Mouse (Mus musculus): ENCODE measurements around the gene B3gat3.

Gene B3gat3

DNA sequence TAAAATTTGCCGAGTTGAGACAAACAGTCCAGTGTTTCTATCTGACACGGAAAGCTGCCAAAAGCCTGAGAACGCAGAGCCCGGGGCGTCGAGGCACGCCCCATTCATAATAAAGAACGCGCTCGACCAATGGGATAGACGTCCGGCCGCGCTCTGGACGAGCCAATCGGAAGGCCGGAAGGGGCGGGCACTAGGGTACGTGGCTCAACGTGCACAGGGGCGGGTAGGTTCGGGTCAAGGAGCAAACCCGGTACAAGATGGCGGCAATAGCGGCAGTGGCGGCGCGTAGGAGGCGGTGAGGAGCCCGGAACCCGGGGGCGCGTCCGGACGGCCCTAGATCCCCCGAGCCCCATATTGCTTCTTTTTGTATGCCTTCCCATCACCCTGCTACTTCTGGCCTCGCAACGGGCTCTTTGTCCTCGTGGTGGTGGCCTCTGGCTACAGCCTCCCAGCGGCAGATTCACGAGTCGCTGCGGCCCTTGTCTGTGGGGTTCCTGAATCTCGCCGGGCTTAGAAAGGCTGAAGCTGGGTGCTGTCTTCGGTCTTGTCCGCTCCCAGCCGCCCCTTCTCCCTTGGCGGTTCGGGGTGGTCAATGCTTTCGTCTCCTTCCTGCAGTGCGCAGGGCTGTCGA, 22.2 kb upstream of the B3gat3 start, which contains the start of gene Ganab:
TSS of gene Ganab (plus strand) at position 207 of the 631 bp plus-strand sequence.
- peak; percentile 96 for DNase-seq (ENCODE audit: low spot score)

DNA sequence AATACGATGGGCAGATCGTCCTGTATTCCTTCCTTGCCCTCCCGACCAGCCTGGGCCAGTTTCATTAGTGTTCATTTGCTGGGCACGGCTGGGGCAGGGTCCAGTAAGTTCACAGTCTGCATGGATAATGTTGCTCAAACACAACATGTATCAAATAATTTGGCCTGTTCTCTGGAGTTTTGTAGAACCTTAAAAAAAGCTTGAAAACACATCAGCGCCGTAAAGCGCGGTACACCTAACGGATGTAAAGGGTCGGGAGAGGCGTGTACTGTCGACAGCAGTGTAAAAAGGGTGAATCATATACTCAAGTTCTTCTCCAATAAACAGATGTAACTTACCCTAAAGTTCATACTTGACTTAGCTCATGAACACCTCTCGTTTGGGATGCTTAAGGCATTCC, 21.6 kb upstream of the B3gat3 start:
- no peak for DNase-seq (ENCODE audit: low spot score)

DNA sequence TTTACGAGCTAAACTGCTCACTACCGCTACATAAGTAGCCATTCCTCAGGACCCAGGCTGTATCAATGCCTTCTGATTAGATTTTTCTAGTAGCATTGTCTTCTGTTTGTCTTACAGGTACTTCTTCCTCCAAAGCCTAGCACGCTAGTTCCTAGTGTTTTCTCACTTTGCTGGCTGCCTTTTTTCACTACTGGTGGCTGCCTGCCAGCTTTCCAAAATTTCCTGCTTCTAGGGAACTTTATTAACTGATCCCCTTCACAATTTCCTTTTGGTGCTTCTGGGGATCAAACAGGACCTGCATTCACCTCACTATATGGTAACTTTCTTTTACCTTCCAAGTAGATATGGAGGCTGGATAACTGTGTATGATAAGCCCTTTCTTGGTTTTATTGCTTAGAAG, 21.1 kb upstream of the B3gat3 start:
- no peak for DNase-seq (ENCODE audit: low spot score)

DNA sequence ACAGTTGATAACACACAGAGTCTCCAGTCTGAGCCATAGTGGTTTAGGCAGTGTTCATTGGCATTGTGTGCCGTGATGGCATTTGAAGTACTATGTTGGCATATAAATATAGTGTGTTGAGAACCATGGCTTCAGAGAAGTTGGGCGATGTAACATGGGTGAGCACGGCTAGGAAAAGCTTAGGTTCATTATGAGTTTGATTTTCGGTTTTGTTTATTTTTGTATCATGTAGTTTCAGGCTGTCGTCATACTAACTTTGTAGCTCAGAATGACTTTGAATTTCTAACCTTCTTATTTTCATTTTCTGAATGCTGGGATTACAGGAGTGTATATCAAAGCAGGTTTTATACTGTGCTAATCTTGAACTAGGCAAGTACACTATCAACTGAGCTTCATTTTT, 16.8 kb upstream of the B3gat3 start:
- DNase-seq (ENCODE audit: low spot score), result no peak

DNA sequence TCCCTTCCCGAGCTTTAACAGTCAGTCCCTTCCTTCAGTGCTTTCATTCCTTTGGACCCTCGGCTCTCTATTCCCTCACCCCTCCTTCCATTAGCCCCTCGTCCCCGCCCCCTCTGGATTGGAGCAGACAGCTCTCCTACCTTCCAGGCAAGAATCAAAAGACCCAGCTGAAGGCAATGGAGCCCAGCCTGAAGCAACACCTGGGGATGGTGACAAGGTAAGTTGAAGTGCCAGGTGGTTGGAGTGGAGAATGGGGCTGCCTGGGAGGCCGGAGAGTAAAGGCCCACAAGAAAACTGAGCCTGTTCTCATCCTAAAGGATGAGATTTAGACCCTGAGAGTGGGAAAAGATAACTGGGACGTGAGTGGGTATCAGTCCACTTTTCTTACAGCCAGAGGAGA, 11.6 kb upstream of the B3gat3 start:
- DNase-seq (ENCODE audit: low spot score), result no peak

DNA sequence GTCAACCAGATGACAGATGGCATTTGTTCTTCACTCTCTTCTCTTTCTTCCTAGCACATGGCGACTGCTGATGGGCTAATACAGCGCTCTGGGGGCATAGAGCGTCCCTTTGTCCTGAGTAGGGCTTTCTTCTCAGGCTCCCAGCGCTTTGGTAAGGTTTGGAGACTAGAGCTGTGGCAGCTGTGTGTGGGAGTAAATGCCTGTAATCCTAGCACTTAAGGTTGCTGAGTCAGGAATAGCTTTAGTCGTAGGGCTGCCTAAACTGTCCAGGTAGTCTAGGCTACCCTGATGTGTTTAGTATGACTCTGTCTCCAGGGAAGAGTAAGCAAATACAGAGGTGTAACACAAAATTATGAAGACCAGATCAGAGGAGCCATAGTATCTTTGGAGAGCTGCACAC, 8.4 kb upstream of the B3gat3 start:
- no peak for DNase-seq (ENCODE audit: low spot score)

DNA sequence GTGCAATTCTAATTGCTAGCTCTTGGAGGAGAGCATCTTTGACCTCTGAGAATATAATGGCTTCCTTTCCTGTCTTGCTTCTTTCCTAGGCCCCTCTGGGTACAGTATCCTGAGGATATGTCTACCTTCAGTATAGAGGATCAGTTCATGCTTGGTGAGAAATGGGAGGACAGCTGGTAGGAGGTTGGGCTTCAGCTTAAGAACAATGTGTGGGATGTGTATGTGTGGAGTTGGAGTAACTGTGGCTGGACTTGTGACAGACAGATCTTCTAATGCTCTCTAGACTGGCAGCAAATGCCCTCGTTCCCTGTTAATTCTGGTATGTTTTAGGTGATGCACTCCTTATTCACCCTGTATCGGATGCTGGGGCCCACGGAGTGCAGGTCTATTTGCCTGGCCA, 6.0 kb upstream of the B3gat3 start:
- DNase-seq (ENCODE audit: low spot score), result no peak

DNA sequence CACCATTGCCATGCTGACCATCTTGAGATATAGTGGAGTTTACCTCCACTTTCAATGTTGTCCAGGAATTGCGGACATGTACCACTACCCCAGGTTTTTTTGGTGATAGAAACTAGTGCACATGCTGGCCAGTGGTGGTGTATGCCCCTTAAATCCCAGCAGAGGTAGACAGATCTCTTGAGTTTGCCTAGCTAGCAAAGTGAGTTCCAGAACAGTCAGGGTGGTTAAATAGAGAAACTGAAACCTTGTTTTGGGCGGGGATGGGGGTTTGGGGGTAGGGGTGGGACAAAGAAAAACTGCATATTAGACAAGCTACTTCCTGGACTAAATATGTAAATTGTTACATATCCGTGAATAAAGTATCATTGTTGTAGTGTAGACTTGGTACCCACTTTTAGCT, 1.2 kb upstream of the B3gat3 start:
- DNase-seq (ENCODE audit: low spot score), result no peak

DNA sequence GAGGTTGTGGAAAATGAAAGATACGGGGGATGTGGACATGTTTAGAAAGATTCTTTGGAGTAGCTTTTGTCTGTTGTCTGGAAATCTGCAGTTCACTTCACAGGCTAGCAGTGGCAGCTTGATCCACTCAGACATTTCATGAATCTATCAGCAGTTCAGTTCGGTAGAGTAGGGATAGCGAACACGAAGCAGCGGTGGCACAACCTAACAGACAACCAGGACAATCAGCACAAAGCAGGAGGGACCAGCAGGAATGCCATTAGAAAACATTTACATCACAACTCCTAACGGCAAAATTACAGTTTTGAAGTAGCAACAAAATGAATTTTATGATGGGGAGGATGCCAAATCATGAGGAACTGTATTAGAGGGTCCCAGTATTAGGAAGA, 496 bp upstream of the B3gat3 start:
- no peak for DNase-seq (ENCODE audit: low spot score)

DNA sequence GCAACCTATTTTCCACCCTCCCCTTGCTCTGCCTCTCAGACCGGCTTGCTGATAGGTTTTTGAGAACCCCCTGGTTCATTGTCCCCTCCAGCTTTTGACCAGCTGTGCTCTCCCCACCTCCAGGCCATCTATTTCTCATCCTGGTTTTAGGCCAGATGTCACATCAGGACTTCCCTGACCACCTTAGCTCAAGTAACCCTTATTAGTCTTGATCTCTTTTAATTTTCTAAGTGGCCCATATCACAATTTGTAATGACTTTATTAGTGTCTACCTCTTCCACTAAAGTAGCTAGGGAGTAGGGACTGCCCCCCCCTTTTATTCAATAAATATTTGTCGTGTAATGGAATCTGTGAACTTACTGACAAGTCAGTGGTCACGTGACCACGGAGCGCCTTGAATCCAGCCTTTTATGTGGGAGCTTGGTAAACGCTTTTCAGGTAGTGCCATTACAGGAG, 690 bp downstream of the B3gat3 start:
- DNase-seq (ENCODE audit: low spot score), result no peak

DNA sequence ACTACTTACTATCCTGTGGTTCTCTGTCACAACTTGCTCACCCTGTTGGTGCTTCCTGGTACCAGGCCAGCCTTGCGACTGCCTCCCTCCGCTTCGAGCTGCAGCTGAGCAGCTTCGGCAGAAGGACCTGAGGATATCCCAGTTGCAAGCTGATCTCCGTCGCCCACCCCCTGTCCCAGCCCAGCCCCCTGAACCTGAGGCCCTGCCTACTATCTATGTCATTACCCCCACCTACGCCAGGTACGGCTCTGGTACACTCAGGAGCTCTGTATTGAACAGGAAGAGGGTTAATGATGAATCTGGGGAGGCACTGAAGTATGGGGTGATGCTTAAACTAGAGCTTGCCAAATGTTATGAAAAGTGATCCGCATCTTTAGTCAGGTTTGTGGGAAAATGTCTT, 1.6 kb downstream of the B3gat3 start:
- DNase-seq (ENCODE audit: low spot score), result no peak

DNA sequence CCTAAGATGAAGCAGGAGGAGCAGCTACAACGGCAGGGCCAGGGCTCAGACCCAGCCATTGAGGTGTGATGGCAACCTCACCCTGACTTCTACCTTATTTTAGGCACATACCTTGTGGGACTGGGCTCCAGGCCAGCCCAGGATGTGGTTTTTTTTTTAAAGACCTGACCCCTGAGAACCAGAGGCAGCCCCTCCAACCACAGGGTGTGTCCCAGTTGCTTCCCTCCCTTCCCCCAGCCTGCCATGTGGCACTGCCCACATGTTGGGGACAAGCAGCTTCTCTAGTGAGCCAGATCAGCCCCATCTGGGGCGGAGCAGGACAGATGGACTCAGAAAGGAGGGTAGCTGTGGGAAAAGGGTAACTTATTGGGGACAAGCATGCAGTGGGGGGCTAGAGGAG, 6.6 kb downstream of the B3gat3 start:
- no peak for DNase-seq (ENCODE audit: low spot score)

DNA sequence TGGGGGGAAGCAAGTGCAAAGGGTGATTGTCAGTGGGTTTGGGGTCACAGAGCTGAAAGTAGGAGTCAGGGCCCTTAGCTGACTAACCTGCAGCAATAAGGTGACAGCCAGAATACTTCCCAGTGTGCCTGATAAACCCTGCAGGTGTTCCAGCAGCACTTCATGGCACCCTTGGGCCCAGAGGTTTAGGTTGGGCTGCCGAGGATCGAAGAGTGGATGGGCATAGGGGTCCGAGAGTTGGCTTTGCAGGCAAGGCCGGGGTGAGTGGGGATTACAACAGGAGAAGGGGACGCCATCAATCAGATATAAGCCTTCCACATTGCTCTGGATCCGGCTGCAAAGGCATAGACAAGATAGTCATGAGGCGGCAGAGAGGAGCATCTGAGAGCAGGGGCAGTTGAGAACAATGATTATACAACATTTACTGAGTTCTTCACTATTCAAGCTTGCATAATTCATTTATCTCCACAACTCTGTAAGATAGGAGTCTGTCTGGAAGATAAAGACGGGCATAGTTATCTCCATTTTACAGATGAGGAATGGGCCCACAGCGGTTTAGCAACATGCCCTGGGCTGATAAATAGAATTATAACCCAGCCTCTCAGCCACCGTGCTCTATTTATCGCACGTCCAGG, 7.8 kb downstream of the B3gat3 start:
- DNase-seq (ENCODE audit: low spot score), result no peak

DNA sequence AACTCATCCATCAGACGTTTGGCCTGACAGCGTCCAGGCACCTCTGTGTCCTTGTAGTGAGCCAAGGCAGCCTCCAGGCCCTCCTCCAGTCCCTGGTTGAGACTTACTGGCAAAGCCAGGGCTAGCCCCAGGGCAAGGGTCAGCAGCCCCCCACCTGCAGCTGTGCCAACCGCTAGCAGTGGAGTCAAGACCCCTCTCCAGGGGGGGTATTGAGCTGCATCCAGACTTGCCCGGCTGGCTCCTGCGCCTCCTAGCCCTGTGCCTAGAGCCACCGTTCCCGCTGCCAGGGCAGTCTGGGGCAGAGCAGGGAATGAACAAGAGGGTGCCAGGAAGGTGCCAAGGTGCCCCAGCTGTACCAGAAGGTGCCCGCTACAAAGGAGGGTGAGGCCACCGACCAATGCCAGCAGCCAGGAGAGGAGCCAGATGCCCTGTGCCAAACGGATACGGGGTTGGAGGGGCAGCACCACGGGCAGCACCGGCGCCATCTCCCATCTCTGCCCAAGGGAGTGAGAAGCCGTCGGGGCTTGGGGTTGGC, 8.6 kb downstream of the B3gat3 start:
- no peak for DNase-seq (ENCODE audit: low spot score)

DNA sequence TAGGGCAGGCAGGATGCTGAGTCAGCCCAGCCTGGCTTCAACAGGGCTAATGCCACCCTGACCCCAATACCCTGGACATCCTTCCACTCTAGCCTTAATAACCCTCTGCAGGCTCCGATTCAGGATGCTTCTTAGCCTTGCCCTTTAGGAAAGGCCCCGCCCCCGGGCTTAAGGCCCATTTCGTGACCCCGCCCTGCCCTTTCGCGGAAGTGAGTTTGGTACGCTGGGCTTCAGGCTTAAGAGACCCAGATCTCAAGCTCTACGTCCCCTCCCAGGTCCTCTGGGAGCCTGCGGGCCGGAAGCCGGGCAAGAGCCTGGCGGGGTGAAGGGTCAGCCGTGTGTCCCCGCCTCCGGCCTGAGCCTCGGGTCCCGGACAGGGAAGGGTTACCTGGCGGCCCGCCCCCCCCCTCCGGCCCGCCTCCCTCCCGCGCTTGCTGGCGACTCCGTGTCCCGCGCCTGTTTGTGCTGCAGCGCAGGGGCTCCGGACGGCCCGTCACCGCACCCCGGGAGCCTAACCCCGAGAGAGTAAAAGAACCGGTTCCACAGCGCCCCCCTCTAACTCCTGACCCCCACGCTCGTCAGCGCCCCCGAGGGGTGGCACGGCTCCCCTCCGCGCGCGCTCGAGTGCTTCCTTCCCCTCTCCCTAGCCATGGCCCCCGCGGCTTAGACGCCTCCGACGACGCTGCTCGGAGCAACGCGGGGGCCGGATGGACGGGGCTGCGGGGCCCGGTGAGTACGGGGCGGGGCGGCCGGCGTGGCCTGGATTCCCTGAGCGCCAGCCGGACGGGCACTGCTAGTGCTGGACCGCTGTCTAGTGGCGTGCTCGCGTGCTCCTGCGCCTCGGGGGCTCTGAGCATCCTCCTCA, 9.3 kb downstream of the B3gat3 start, which contains the start of the genes Rom1 and Eml3:
TSS of gene Rom1 (minus strand) at position 133 of the 865 bp plus-strand sequence.
TSS of gene Eml3 (plus strand) at position 329 of the 865 bp plus-strand sequence.
- DNase-seq (ENCODE audit: low spot score), result peak; percentile 89

DNA sequence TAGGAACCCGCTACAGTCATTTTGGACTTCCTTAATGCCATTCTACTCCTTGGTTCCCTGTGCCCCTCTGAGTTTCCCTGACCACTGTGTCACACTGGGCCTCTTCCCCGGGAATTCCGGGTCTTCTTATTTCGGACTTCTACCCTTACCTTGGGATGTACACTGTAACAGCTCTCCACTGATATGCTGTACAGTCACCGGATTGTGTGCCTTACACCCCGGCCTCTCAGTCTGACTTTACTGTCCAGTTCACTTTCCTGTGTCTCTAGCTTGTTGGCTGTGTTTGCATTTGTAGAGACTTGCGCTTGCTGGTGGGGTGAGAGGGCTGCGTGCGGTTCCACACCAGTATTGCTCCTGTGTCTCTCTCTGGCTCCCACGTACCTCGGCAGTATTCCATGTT, 9.9 kb downstream of the B3gat3 start:
- DNase-seq (ENCODE audit: low spot score), result no peak

DNA sequence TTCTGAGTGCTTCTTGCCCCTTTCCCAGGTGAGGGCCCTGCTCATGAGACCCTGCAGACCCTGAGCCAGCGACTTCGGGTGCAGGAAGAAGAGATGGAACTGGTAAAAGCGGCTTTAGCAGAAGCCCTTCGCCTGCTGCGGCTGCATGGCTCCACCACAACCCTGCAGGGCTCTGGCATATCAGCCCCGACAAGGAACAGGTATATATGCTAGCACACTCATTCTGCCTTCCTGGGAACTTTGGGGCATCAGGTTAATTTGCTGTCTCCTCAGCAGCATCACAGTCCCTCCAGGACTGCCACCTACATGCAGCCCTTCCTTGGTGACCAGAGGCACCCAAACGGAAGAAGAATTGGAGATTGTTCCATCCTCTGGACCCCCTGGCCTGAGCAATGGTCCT, 10.6 kb downstream of the B3gat3 start:
- no peak for DNase-seq (ENCODE audit: low spot score)

DNA sequence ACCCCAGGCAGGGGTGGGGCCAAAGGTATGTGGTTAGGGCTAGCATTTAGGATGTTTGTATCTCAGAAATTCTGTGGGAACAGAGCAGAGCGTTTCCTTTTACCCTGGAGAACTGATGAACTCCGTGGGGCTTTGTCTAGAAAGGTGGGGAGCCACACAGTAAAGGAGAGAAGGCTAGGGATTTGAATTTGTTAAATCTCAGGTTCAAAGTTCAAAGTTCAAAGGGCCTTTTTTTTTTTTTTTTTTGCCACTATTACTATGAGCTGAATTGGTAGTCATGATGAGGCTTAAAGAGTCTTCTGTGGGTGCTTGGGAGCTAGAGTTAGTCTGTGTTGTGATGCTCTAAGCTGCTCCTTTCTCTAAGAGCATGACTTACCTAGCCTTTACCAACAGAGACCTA, 16.6 kb downstream of the B3gat3 start:
- DNase-seq (ENCODE audit: low spot score), result no peak

DNA sequence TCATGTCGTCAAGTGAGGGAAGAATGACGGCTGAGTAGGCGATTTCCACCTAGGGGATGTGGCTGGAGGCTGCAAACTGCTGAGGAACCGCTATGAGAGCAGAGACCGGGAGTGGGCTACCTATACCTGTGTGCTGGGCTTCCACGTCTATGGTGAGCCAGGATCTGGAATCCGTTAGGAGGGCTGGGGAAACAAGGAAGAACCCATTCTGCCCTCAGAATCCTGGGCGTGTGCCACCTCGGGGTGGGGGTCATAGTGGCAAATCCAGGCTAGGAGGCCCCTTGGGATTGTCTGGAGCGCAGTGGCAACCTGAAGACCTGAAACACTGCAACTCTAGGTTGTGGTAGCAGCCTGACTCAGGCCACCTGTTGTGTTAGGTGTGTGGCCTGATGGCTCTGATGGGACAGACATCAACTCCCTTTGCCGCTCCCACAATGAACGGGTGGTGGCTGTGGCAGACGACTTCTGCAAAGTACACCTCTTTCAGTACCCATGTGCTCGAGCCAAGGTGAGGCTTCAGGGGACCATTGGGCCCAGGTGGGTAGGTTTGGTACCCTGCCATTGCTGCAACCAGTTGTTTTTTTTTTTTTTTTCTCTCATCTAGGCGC, 20.5 kb downstream of the B3gat3 start:
- no peak for DNase-seq (ENCODE audit: low spot score)

DNA sequence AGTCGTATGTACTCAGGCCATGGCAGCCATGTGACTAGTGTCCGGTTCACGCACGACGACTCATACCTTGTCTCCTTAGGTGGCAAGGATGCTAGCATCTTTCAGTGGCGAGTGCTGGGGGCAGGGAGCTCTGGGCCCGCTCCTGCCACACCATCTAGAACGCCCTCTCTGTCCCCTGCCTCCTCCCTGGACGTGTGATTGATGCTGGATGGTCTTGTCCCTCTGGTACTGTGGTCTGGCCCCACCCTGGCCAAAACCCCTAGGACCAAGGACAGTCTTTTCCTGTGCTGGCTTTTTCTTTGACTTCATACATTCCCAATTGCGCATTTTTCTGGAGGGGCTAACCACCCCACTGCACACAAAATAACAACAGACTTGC, 21.0 kb downstream of the B3gat3 start:
- no peak for DNase-seq (ENCODE audit: low spot score)

DNA sequence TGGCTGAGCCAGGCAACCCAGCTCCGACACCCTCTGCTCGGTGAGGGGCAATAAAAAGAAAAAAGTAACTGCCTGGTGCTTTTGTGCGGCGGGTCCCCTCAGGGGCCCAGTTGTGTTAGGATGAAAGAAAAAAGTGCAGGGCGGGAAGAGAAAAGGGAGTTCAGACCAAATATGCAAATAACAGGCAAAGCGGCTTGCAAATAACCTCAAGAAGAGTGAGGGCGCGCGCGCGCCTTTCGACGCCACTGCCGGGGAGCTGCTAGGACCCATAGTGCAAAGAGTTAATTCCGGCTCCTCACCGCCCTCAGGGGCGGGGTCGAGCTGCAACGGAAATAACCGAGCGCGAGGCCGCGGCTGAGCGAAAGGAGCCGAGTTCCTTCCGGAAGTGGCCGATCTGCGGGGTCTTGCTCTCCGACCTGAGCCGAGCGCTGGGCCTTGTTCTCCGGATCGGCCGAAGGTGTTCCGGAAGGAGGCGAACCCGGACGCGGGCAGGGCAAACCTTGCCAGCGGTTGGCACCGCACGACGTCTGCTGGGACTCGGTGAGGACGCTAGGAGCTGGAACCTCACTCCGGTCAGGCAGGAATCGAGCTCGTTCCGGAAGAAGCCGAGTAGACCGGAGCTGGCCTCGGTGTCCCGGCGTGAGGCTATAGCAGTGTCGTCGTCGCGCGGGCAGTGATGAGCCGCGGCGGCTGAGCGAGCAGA, 21.5 kb downstream of the B3gat3 start, which contains the start of gene Mta2:
TSS of gene Mta2 (plus strand) at position 361 of the 703 bp plus-strand sequence.
- peak; percentile 98 for DNase-seq (ENCODE audit: low spot score)

Measured in urinary bladder, postnatal 14 days (tissue).